Mouse (Mus musculus) activated CD4-positive, CD25-positive, alpha-beta regulatory T cell, adult 9 weeks (primary cell): ENCODE data around the gene Zic2. TPM values are rescaled to one million over a fixed set of nuclear protein-coding genes. Genes with fewer than 3 reads are reported as not detected.

Source experiments
- polyA plus RNA-seq: library from polyadenylated mRNA; unstranded; fragments of 100-300 nt; shearing (Covaris generic); gene quantifications from one replicate; pipeline ENCODE4 v1.2.1, GENCODE M21; 2017

Zic2 gene
- polyA plus RNA-seq, result not detected

DNA sequence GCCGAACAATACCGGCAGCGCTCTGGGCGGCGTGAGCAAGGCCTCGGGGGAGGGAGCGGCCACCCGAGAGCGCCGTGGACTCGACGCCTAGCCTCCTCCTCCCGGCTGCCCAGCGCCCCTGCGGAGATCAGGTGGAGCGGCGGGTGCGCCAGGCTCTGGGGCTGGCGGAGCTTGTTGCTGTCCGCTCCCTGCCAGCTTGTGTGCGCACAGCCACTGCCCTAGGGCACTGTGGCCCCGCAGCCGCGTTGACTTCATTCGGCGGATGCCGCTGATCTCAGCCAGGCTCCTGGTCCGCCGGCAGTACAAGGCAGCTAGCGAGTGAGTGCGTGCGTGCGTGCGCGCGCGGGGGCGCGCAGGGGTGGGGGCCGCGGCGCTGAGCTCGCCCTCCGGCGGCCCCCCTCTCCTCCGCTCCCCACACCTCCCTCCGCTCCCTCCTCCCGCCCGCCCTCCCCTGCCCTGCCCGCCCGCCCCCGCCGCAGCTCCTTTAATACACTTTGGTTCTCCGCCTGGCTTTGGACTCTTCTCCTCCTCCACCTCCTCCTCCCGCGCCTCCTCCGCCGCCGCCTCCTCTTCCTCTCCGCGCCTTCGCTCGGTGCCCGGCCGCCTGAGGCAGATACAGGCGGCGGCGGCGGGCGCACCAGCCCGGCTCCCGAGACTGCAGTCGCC, at the start of gene Zic2:
Gene Zic2, plus strand, starts transcription at position 545 of the 666 bp plus-strand sequence.

DNA sequence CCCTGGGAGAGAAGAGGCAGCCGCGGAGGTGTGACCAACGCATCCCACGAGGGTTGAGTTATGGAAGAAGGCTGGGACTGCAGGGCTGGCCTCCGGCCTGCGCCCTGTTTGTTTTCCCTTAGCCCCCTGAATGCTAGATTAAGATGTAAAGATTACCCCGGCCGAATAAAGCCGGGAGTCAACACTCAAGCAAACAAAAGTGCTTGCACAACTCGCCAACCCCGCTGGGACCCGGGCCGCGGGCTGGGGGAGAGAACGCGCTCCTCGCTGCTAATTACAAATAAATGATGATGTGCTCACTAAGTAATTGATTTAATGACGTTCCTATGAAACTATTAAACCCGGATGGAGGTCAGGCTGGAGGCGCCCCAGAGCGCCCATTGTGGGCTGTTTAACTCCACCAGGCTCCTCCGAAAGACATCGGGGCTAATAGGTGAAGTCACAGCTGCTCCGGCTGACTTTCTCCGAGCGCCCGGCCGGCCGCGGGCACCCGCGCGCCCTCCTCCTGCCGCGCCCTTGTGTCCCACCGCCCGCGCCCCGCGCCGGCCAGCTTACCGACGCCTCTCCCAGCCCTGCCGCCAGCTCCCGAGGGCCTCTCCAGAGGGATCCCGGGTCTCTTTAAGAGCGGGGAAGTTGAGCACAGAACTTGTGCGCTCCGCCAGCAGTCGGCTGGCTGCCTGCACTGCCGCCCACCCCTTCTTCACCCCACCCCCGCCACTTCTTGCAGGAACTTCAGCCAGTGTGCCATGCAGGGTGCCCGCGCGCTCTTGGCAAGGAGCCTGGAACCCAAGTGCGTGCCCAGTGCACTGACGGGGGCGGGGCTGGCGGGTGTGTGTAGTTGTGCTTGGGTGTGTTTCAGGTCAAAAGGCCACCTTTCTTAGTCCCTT, 24.5 kb upstream of the Zic2 start, which contains the start of gene Gm5089:
Gene Gm5089, minus strand, starts transcription at position 620 of the 887 bp plus-strand sequence.

DNA sequence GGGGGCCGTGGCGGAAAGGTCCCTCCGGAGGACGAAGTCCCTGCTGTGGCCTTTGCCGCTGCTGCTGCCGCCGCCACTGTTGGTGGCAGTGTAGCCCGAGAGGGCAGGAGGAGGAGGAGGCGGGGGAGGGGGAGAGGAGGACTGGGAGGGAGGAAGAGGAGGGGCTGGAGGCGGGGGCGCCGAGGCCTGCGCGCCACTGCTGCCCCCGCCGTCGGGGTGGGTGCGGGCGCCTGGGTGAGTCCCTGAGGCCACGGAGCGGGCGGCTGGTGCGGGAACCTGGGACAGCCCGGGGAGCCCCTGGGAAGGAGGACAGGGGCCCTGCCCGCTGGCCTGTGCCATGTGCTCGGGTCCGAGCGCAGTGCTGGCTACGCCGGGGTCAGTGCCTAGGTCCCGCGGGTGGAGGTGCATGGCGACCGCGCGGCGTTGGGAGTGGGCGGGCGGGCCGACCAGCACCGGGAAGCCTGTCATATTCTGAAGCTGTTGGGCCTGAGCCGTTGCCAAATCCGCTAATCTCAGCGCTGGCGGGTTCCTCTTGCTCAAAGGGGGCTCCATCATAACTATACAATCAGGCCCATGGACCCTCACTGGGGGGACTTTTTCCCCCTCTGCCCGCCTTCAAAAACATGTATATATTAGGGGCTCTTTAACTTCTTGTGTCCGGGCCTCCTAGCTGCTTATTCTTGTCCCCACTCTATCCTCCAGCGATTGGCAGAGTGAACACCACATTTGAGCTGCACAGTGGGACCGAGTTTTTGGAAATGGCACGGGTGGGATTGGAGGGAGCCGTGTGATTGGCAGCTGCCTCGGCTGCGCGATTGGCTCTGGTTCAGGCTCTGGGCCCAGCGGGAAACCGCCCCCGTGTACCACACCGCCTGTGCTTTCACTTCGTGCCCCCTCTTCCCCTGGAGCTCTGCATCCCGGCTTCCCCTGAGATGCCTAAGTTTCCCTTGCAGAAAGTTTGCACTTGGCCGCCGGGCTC, 10.2 kb upstream of the Zic2 start, which contains the start of gene Zic5:
Gene Zic5, minus strand, starts transcription at position 915 of the 979 bp plus-strand sequence.

DNA sequence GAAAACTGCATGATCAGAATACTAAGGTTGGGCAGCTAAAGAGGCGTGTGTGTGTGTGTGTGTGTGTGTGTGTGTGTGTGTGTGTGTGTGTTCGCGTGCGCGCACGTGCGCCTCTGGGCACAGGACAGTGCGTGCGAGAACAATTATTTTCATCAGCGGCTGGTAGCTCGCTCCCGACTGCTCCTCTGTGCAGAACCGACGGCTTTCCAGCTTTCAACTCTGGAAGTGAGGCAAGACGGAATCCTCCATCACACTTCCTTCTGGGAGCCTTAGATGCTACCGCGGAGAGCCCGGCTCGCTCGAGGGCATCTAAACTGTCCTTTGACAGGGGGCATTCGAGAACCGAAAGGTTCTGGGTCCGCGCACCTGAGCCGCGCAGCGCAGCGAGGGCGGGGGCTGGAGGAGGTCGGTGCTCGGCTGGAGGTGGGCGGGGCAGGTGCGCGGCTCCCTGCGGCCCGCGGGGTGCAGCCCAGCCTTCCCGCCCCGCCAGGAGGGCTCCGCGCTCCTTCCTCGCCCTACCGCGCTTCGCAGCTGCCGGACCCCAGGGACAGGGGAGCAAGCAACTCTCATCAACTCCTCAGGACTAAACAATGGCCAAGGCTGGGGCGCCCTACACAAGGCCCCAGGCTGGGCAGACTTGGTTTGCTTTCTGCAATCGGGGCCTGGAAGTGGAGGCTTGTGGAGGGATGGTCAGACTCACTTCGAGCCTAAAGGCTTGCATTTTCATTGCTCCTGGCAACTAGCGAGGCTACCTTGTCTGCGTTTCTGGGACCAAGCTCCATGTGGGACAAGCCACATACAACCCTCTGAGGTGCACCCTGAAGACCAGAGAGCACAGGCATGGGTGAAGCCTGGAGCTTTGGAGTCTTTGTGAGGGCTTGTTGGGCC, 15.4 kb downstream of the Zic2 start, which contains the start of gene Gm10837:
Gene Gm10837, plus strand, starts transcription at position 146 of the 888 bp plus-strand sequence.

Other genes with a start within 250 kb of the Zic2 start
- gene Gm5089, start 24.3 kb upstream of the Zic2 start, polyA plus RNA-seq, result not detected
- gene Zic5, start 9.8 kb upstream of the Zic2 start, polyA plus RNA-seq, result not detected
- gene Gm10837, start 15.2 kb downstream of the Zic2 start, polyA plus RNA-seq, result not detected
- 32.8 TPM for gene Pcca, start 58.9 kb downstream of the Zic2 start, polyA plus RNA-seq